Mouse (Mus musculus): ENCODE data around the gene Cldn3. TPM values are rescaled to one million over a fixed set of nuclear protein-coding genes. Genes with fewer than 3 reads are reported as not detected.

Cldn3 gene
- polyA plus RNA-seq, 1 experiment = 14.7 TPM

GRCm38 (mm10) chr5:134983111-134983510 is 2.9 kb upstream of the Cldn3 start:
- TF ChIP-seq CTCF (IDR thresholded peaks at IDR 0.05; ENCODE audit: borderline replicate concordance, control insufficient read depth, extremely low read depth, insufficient read depth, low read length, poor library complexity) (no peak), POLR2A (IDR thresholded peaks at IDR 0.05; ENCODE audit: control insufficient read depth, extremely low read depth, insufficient read depth, low read length, poor library complexity) (no peak)
- Histone ChIP-seq H3K4me3 (ENCODE audit: control insufficient read depth, insufficient read depth, low read length) (no peak overlapping the region), H3K36me3 (ENCODE audit: control insufficient read depth, insufficient read depth, low read length) (no peaks in the 10 kb centered on the region), H3K27ac (ENCODE audit: control insufficient read depth, insufficient read depth, low read length) (no peak overlapping the region), H3K4me1 (replicated peaks; ENCODE audit: control insufficient read depth, insufficient read depth, low read length) (no peaks in the 10 kb centered on the region; the same call in 1 of the 2 replicates), H3K27me3 (ENCODE audit: control insufficient read depth, insufficient read depth, low read length) (peaks cover 16% of the 10 kb centered on the region; the same call in 1 of the 2 replicates)
- 91% methylated on average over 1 of the region's 1 CpGs for WGBS
- no peak for DNase-seq

- H3K36me3 ChIP-seq (ENCODE audit: control insufficient read depth, insufficient read depth, low read length) = no peaks in the 10 kb centered on the region
- H3K4me3 ChIP-seq (ENCODE audit: control insufficient read depth, insufficient read depth, low read length) = no peak overlapping the region
- no peak overlapping the region for H3K27ac ChIP-seq (ENCODE audit: control insufficient read depth, insufficient read depth, low read length)
- DNase-seq = no peak
- TF ChIP-seq CTCF (IDR thresholded peaks at IDR 0.05; ENCODE audit: borderline replicate concordance, control insufficient read depth, extremely low read depth, insufficient read depth, low read length, poor library complexity) (no peak), POLR2A (IDR thresholded peaks at IDR 0.05; ENCODE audit: control insufficient read depth, extremely low read depth, insufficient read depth, low read length, poor library complexity) (no peak)
- H3K27me3 ChIP-seq (ENCODE audit: control insufficient read depth, insufficient read depth, low read length) = peaks cover 16% of the 10 kb centered on the region; the same call in 1 of the 2 replicates
- H3K4me1 ChIP-seq (replicated peaks; ENCODE audit: control insufficient read depth, insufficient read depth, low read length) = no peaks in the 10 kb centered on the region; the same call in 1 of the 2 replicates
- 66% methylated on average over 3 of the region's 3 CpGs for WGBS
Measured at GRCm38 (mm10) chr5:134983771-134984170, 2.2 kb upstream of the Cldn3 start.

DNA sequence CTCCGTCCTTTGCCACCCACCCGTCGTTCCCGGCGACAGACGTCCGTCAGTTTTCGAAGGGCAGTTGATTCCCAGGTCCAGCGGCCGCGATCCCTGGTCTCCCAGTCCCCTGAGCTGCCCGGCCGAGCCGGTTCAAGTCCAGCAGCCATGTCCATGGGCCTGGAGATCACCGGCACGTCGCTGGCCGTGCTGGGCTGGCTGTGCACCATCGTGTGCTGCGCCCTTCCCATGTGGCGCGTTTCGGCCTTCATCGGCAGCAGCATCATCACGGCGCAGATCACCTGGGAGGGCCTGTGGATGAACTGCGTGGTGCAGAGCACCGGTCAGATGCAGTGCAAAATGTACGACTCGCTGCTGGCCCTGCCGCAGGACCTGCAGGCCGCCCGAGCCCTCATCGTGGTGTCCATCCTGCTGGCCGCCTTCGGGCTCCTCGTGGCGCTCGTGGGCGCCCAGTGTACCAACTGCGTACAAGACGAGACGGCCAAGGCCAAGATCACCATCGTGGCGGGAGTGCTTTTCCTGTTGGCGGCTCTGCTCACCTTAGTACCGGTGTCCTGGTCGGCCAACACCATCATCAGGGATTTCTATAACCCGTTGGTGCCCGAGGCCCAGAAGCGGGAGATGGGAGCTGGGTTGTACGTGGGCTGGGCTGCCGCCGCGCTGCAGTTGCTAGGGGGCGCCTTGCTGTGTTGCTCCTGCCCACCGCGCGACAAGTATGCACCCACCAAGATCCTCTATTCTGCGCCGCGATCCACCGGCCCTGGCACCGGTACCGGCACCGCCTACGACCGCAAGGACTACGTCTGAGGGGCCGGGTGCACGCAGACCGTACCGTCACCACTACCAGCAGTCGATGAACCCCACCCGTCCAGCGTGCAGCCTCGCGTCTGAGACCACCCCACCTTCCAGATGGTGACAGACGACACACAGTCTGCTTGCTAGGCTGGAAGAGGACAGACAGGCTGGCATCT is 569 bp downstream of the Cldn3 start:
- Histone ChIP-seq H3K4me3 (ENCODE audit: control insufficient read depth, insufficient read depth, low read length) (no peak overlapping the region), H3K36me3 (ENCODE audit: control insufficient read depth, insufficient read depth, low read length) (no peaks in the 10 kb centered on the region), H3K4me1 (replicated peaks; ENCODE audit: control insufficient read depth, insufficient read depth, low read length) (no peaks in the 10 kb centered on the region; the same call in 1 of the 2 replicates), H3K27me3 (ENCODE audit: control insufficient read depth, insufficient read depth, low read length) (peaks cover 16% of the 10 kb centered on the region; the same call in 1 of the 2 replicates), H3K27ac (ENCODE audit: control insufficient read depth, insufficient read depth, low read length) (no peak overlapping the region)
- WGBS = 7% methylated on average over 79 of the region's 79 CpGs
- DNase-seq = no peak
- no peak for TF ChIP-seq CTCF (IDR thresholded peaks at IDR 0.05; ENCODE audit: borderline replicate concordance, control insufficient read depth, extremely low read depth, insufficient read depth, low read length, poor library complexity)
- TF ChIP-seq POLR2A (IDR thresholded peaks at IDR 0.05; ENCODE audit: control insufficient read depth, extremely low read depth, insufficient read depth, low read length, poor library complexity) = no peak

DNA sequence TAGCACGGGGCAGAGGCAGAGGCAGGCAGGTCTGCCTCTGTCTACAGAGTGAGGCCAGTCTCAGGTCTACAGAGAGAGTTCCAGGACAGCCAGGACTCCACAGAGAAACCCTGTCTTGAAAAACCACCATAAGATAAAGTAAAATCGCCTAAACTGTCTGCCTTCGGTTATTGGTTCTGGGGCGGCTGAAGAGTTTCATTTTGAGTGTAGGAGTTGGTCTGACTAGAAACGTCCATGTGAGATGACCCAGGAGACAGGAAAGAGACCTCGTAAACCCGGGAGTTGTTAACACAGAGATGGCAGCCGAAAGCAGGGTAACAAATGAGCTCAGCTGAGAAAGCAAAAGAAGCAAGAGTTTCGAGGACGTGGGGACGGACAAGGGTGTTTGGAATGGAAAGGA is 3.2 kb downstream of the Cldn3 start:
- Histone ChIP-seq H3K27me3 (ENCODE audit: control insufficient read depth, insufficient read depth, low read length) (peaks cover 16% of the 10 kb centered on the region; the same call in 1 of the 2 replicates), H3K36me3 (ENCODE audit: control insufficient read depth, insufficient read depth, low read length) (no peaks in the 10 kb centered on the region), H3K4me1 (replicated peaks; ENCODE audit: control insufficient read depth, insufficient read depth, low read length) (no peaks in the 10 kb centered on the region; the same call in 1 of the 2 replicates), H3K4me3 (ENCODE audit: control insufficient read depth, insufficient read depth, low read length) (no peak overlapping the region), H3K27ac (ENCODE audit: control insufficient read depth, insufficient read depth, low read length) (no peak overlapping the region)
- no peak for DNase-seq
- TF ChIP-seq CTCF (IDR thresholded peaks at IDR 0.05; ENCODE audit: borderline replicate concordance, control insufficient read depth, extremely low read depth, insufficient read depth, low read length, poor library complexity) (no peak), POLR2A (IDR thresholded peaks at IDR 0.05; ENCODE audit: control insufficient read depth, extremely low read depth, insufficient read depth, low read length, poor library complexity) (no peak)
- WGBS = 66% methylated on average over 11 of the region's 11 CpGs

GRCm38 (mm10) chr5:134989741-134990140 is 3.7 kb downstream of the Cldn3 start:
- Histone ChIP-seq H3K4me3 (ENCODE audit: control insufficient read depth, insufficient read depth, low read length) (no peak overlapping the region), H3K36me3 (ENCODE audit: control insufficient read depth, insufficient read depth, low read length) (no peaks in the 10 kb centered on the region), H3K4me1 (replicated peaks; ENCODE audit: control insufficient read depth, insufficient read depth, low read length) (no peaks in the 10 kb centered on the region; the same call in 1 of the 2 replicates), H3K27me3 (ENCODE audit: control insufficient read depth, insufficient read depth, low read length) (peaks cover 16% of the 10 kb centered on the region; the same call in 1 of the 2 replicates), H3K27ac (ENCODE audit: control insufficient read depth, insufficient read depth, low read length) (no peak overlapping the region)
- TF ChIP-seq CTCF (IDR thresholded peaks at IDR 0.05; ENCODE audit: borderline replicate concordance, control insufficient read depth, extremely low read depth, insufficient read depth, low read length, poor library complexity) (no peak), POLR2A (IDR thresholded peaks at IDR 0.05; ENCODE audit: control insufficient read depth, extremely low read depth, insufficient read depth, low read length, poor library complexity) (no peak)
- no peak for DNase-seq
- 53% methylated on average over 6 of the region's 6 CpGs for WGBS

- Histone ChIP-seq H3K27ac (ENCODE audit: control insufficient read depth, insufficient read depth, low read length) (no peak overlapping the region), H3K4me3 (ENCODE audit: control insufficient read depth, insufficient read depth, low read length) (no peak overlapping the region), H3K27me3 (ENCODE audit: control insufficient read depth, insufficient read depth, low read length) (peaks cover 2% of the 10 kb centered on the region; the same call in 1 of the 2 replicates), H3K4me1 (replicated peaks; ENCODE audit: control insufficient read depth, insufficient read depth, low read length) (no peaks in the 10 kb centered on the region), H3K36me3 (ENCODE audit: control insufficient read depth, insufficient read depth, low read length) (no peaks in the 10 kb centered on the region)
- no peak for DNase-seq
- TF ChIP-seq CTCF (IDR thresholded peaks at IDR 0.05; ENCODE audit: borderline replicate concordance, control insufficient read depth, extremely low read depth, insufficient read depth, low read length, poor library complexity) (no peak), POLR2A (IDR thresholded peaks at IDR 0.05; ENCODE audit: control insufficient read depth, extremely low read depth, insufficient read depth, low read length, poor library complexity) (no peak)
- WGBS = 92% methylated on average over 5 of the region's 5 CpGs
Measured at GRCm38 (mm10) chr5:134992566-134992965, 6.6 kb downstream of the Cldn3 start.

Data from thymus, adult 2 months (tissue).